Mouse (Mus musculus): ENCODE results near the gene Tbcb. TPM values are rescaled to one million over a fixed set of nuclear protein-coding genes. Genes with fewer than 3 reads are reported as not detected.
"Not testable (repeated sequence)": the region's sequence is repeated elsewhere in the genome, so short reads cannot be mapped to it uniquely, and the experiment has no call there.

The Tbcb gene
- total RNA-seq, 2 experiments from 2014 or later: 54.1 to 56.7 TPM

DNA sequence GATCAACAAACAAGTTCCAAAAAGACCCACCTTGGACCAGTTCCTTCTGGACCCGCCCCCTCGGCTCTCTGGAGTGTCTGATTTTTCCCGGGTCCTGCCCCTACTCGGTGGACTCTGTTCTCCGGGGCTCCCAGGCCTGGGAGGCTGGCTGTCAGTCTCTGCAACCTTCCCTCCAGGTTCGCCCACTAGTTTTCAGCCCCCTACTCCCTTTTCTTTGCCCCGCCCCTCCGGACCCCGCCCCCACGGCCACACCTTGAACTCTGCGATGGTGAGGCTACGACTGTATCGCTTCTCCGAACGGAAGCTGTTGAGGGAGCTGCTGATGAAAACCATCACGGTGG is 774 bp downstream of the Tbcb start:
- intact Hi-C loops (cut with DNase I): no loop called here
- no peak for DNase-seq (ENCODE audit: low spot score)

- intact Hi-C loops (cut with DNase I): no loop called here
- DNase-seq (ENCODE audit: low spot score): no peak
Observed at GRCm38 (mm10) chr7:30224206-30224605, 7.9 kb downstream of the Tbcb start.

DNA sequence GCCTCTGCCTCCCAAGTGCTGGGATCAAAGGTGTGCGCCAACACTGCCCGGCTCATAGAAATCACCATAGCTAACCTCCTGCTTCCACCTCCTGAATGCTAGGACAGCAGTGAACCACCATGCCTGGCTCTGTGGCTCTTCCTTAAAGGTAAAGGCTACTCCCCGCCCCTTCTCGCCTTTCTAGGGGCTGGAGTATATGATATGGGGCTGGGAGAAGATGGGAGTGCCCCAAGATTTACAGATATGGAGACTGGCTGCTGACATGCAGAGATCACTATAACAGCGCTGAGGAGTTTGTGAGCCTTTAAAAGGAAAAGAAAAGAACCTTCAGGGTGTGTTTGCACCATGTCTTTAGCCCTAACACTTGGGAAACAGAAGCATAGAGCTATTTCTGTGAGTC is 9.9 kb downstream of the Tbcb start:
- no peak for DNase-seq (ENCODE audit: low spot score)

GRCm38 (mm10) chr7:30221433-30221832 is 10.6 kb downstream of the Tbcb start:
- DNase-seq (ENCODE audit: low spot score): no peak
- intact Hi-C loops (cut with DNase I): no loop called here

More for the DNA sequence above, 9.9 kb downstream of the Tbcb start:
- intact Hi-C loops (cut with DNase I): no loop called here

DNA sequence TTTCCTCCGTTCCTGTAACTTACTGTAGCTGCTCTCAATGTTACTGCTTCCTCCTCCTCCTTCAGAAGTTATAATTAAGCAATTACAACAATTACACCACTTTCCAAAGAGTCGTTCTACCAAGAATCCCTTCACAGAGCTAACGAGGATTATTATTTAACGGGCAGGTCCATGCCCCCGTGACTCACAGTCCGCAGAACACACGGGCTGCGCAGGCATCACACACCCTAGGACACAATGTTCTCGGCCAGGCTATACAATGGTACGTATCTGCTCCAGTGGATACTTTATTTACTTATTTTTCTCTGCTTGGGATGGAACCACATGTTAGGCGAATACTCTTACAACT is 12.1 kb downstream of the Tbcb start:
- no peak for DNase-seq (ENCODE audit: low spot score)
- intact Hi-C loops (cut with DNase I): no loop called here

DNA sequence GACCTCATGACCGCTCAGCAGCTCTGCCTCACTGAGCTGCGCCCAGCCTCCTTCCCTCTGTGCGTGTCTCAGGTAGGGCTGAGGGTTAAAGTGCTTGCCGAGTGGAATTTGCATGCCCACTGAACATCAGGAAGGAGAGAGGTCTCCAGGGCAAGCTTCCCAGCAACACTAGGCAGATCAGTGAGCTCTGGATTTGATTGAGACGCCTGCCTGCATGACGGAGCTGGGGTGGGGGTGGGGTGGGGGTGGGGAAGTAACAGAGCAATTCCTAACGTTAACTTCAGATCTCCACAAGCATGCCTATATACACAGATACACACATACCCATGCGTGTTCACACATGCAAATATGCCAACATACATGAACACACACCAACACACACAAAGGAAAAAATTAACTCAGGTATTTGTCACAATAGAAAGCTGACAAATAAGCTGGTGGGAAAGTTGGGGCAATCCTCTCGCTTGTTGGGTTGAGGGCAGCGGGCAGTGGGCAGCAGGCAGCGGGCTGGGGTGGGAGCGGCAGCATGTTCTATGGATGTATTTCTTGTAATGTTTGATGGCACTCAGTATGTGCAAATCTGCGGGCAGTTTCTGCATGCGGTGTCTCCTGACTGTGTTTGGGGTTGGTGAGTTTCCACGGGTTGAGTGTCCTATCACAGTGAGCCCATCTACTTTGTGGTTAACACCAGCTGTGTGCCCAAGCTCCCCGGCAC is 12.6 kb downstream of the Tbcb start:
- intact Hi-C loops (cut with DNase I): loop anchor here (5.0 kb wide), 1 partner anchor 37 kb away; the partner anchor contains the start of gene Cox7a1
- no peak for DNase-seq (ENCODE audit: low spot score)

GRCm38 (mm10) chr7:30217277-30217676 is 14.8 kb downstream of the Tbcb start:
- no peak for DNase-seq (ENCODE audit: low spot score)
- intact Hi-C loops (cut with DNase I): loop anchor here (5.0 kb wide), 1 partner anchor 35 kb away; the partner anchor contains the start of gene Cox7a1

GRCm38 (mm10) chr7:30216723-30217151 is 15.3 kb downstream of the Tbcb start:
- no peak for DNase-seq (ENCODE audit: low spot score)
- intact Hi-C loops (cut with DNase I): loop anchor here (5.0 kb wide), 1 partner anchor 34 kb away; the partner anchor contains the start of gene Cox7a1

- DNase-seq (ENCODE audit: low spot score): no peak
- intact Hi-C loops (cut with DNase I): loop anchor here (5.0 kb wide), 1 partner anchor 34 kb away; the partner anchor contains the start of gene Cox7a1
Observed at GRCm38 (mm10) chr7:30215875-30216274, 16.2 kb downstream of the Tbcb start.

DNA sequence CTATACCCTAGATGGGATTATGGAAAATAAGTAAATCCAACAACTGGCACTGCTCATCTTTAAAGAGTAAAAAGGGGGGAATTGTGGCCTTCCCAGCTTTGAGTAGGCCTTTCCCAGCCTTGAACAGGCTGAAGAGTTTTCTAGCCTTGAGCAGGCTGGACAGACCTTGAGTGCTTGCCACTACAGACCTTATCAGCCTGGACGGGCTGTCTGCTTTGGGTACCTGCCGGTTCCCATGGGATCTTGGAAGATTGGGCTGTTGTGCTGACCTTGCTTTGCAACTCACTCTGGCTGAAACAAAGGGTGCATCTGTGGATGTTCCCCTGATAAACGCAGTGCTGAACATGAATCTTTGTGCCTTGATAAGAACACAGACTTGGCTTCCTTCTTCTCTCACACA is 18.2 kb downstream of the Tbcb start:
- no peak for DNase-seq (ENCODE audit: low spot score)
- intact Hi-C loops (cut with DNase I): no loop called here

DNA sequence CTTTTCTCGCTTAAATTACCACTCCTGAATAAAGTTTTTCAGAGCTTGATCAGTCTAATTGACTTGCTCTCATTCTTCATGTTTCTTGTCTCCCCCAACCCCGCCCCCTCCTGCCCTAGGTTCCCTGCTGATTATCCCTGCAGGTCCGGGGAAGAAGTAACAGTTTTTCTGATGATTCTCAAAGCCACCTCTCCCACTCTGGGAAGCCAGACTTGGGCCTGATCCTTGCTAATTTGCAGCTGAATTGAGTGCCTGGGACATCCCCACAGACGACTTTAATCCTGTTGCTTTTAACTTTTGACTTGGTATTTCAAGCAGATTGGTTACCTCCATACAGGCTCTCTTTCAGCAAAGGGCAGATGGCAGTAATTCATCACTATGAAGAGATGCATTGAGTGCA is 21.0 kb downstream of the Tbcb start:
- intact Hi-C loops (cut with DNase I): no loop called here

GRCm38 (mm10) chr7:30206364-30206763 is 25.7 kb downstream of the Tbcb start:
- DNase-seq (ENCODE audit: low spot score); intact Hi-C loops (cut with DNase I): not testable (repeated sequence)

More for the DNA sequence above, 21.0 kb downstream of the Tbcb start:
- DNase-seq (ENCODE audit: low spot score): no peak

DNA sequence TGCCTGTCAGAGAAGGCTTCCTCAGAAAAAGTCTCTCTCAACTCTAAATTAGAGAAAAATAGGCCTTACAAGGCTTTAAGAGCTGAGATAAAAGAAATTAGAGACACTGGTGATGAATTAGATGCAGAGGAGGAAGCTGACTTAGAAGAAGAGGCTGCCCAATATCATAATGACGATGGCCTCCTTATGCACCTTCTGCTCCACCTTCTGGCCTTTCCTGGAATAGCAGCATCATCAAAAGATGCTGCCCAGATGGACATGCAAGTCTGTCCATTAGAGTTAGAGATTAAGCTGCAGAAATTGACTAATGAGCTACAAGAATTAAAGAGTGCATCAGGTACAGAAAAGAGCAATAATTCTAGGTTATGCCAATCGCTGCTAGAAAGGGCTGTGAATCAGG is 26.7 kb downstream of the Tbcb start:
- no peak for DNase-seq (ENCODE audit: low spot score)
- intact Hi-C loops (cut with DNase I): loop anchor here (1.0 kb wide), 1 partner anchor 24 kb away; no protein-coding TSS in a partner anchor

GRCm38 (mm10) chr7:30204380-30204779 is 27.7 kb downstream of the Tbcb start:
- intact Hi-C loops (cut with DNase I): loop anchor here (5.0 kb wide), 1 partner anchor 192 kb away; no protein-coding TSS in a partner anchor

GRCm38 (mm10) chr7:30202895-30203690 is 29.0 kb downstream of the Tbcb start:
- intact Hi-C loops (cut with DNase I): loop anchor here (5.0 kb wide), 1 partner anchor 191 kb away; no protein-coding TSS in a partner anchor
- DNase-seq (ENCODE audit: low spot score): peak; percentile 66

More at GRCm38 (mm10) chr7:30204380-30204779, 27.7 kb downstream of the Tbcb start:
- DNase-seq (ENCODE audit: low spot score): no peak

GRCm38 (mm10) chr7:30200661-30201060 is 31.4 kb downstream of the Tbcb start:
- DNase-seq (ENCODE audit: low spot score): not testable (repeated sequence)
- intact Hi-C loops (cut with DNase I): loop anchor here (5.0 kb wide), 1 partner anchor 188 kb away; no protein-coding TSS in a partner anchor

DNA sequence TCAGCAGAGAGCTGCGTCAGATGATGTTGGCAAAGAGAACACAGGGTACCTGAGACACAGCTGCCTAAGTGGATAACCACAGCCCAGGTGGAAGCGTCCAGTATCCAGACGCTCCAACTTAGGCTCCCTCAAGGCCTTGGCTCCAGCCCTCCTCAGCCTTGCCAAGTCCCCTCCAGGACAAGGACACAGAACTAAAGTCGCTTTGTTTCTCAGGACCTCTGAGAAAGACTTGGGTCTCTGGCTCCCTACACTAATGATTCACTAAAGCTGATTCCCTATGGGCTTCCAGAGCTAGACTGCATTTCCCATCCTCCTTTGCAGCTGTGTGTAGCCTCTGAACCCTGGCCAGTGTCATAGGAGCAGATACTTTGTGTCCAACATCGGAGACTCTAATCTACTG is 31.9 kb downstream of the Tbcb start:
- intact Hi-C loops (cut with DNase I): loop anchor here (5.0 kb wide), 1 partner anchor 188 kb away; no protein-coding TSS in a partner anchor
- no peak for DNase-seq (ENCODE audit: low spot score)

DNA sequence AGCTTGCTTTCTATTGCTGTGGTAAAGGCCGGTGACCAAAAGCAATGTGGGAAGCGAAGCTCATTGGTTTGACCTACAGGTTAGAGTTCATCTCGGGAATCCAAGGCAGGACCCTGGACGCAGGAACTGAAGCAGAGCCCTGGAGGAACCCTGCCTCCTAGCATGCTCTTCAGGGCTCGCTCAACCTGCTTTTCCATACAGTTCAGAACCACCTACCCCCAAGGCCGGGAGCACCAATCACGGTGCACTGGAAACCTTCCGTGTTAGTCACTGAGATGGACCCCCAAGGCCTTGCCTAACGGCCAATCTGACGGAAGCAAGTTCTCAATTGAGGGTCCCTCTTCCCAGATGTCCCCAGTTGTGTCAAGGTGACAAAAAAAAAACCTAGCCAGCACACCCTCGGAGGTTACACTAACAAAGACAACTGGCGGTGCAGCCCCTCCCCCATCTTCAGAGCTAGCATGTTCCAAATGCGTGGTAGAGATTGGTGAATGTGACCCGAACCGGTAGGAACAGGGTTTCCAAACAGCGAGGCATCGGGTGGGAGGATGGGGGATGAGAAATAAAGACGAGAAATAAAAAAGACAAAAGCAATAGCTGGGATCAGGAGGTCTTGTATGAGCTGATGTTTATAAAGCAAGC is 32.5 kb downstream of the Tbcb start:
- intact Hi-C loops (cut with DNase I): loop anchor here (5.0 kb wide), 1 partner anchor 187 kb away; no protein-coding TSS in a partner anchor
- DNase-seq (ENCODE audit: low spot score): no peak

- intact Hi-C loops (cut with DNase I): no loop called here
- DNase-seq (ENCODE audit: low spot score): no peak
Observed at GRCm38 (mm10) chr7:30198481-30198971, 33.5 kb downstream of the Tbcb start, which contains the start of gene Capns1. TSS of gene Capns1 (minus strand) at chr7:30198811.

GRCm38 (mm10) chr7:30197592-30198129 is 34.4 kb downstream of the Tbcb start:
- intact Hi-C loops (cut with DNase I): no loop called here
- no peak for DNase-seq (ENCODE audit: low spot score)
